Mouse (Mus musculus): ENCODE measurements at regions not wholly inside any gene's neighbourhood (a gene's known extent, or its start where the extent isn't known, plus 50 kb on each side); places are given as distances from the start of the nearest gene placed in this dataset.

GRCm38 (mm10) chr8:127829659-127830058 lies 528.7 kb upstream of the Nrp1 start:
- TF ChIP-seq POLR2A (IDR thresholded peaks at IDR 0.05; ENCODE audit: borderline replicate concordance, extremely low read depth, insufficient read depth, insufficient read length, poor library complexity, severe bottlenecking): no peak
- TF ChIP-seq CTCF (IDR thresholded peaks at IDR 0.05; ENCODE audit: borderline replicate concordance, extremely low read depth, insufficient read depth, insufficient read length): no peak

Measured in brain, embryonic 14.5 days (tissue).